Mouse (Mus musculus) stomach, embryonic 16.5 days (tissue): ENCODE data around the gene Sctr. TPM values are rescaled to one million over a fixed set of nuclear protein-coding genes. Genes with fewer than 3 reads are reported as not detected.

Experiments used
- ATAC-seq: fragments of 200-750 bp; cut with Nextera tagmentation; 2 replicates; pipeline ENCODE4 v1.8.0; 2017; ENCODE audit warnings: moderate number of reproducible peaks, moderate TSS enrichment; ENCODE audit not compliant: insufficient read depth, low FRiP score
- H3K27ac ChIP-seq: fragments of 300-500 bp; sonication (generic); 2 replicates; pipeline ENCODE4 v1.5.1; 2014; ENCODE audit warnings: low read length
- H3K27me3 ChIP-seq: fragments of 300-500 bp; sonication (generic); 2 replicates; pipeline ENCODE4 v1.6.1; 2014; ENCODE audit warnings: low read length, control low read depth, mixed read lengths; ENCODE audit not compliant: control insufficient read depth, insufficient read depth
- H3K36me3 ChIP-seq: fragments of 300-500 bp; sonication (generic); 2 replicates; pipeline ENCODE4 v1.6.1; 2014; ENCODE audit warnings: low read length; ENCODE audit not compliant: control insufficient read depth, insufficient read depth
- H3K4me1 ChIP-seq: fragments of 300-500 bp; sonication (generic); 2 replicates; pipeline ENCODE4 v1.6.1; 2014; ENCODE audit warnings: low read length, control low read depth, mixed read lengths; ENCODE audit not compliant: control insufficient read depth, insufficient read depth
- H3K4me2 ChIP-seq: fragments of 300-500 bp; sonication (generic); 2 replicates; pipeline ENCODE4 v1.6.1; 2014; ENCODE audit warnings: low read depth, low read length, mixed read lengths
- H3K4me3 ChIP-seq: fragments of 300-500 bp; sonication (generic); replicated peaks from 2 replicates; pipeline ENCODE4 v1.5.1; 2014; ENCODE audit warnings: mild to moderate bottlenecking, low read length
- H3K9ac ChIP-seq: fragments of 300-500 bp; sonication (generic); 2 replicates; pipeline ENCODE4 v1.6.1; 2014; ENCODE audit warnings: low read length
- H3K9me3 ChIP-seq: fragments of 300-500 bp; sonication (generic); replicated peaks from 2 replicates; pipeline ENCODE4 v1.6.1; 2016; ENCODE audit warnings: low read length, control low read depth; ENCODE audit not compliant: control insufficient read depth
- WGBS: fragments of 180-500 bp; shearing (Covaris S2); extraction: QIAGEN DNeasy Blood & Tissue Kit; methylation state at CpG from one replicate; pipeline ENCODE4 v1.1.7; 2014; 5-methylcytosine and 5-hydroxymethylcytosine counted together
- polyA plus RNA-seq: library from polyadenylated mRNA; unstranded; fragments of >200 nt; fragmentation: Nextera tagmentation; extraction: Ambion mirVana; gene quantifications from 2 replicates; pipeline ENCODE4 v1.2.1, GENCODE M21; 2015

Sctr gene
- polyA plus RNA-seq, 1 experiment from 2014 or later, result 1.7 TPM

DNA sequence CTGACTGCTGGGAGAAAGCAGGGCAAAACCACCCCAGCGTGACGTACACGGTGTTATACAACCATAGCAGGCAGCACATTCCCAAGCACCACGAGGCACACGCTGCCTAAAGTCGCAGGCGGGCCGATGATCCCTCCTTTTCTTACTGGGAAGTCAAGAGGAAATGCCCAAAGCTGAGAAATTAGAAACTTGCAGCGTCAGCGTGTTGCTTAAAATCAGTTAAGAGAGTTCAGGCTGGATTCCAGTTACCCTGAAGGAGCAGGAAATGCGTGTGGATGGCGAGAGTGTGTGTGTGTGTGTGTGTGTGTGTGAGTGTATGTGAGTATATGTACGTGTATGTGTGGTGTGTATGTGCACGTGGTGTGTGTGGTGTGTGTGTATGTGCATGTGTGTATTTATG, 50.4 kb downstream of the Sctr start:
- Histone ChIP-seq H3K4me2 (no peak overlapping the region), H3K4me1 (peaks cover 2% of the 10 kb centered on the region; the same call in 1 of the 2 replicates), H3K4me3 (no peak overlapping the region), H3K36me3 (no peaks in the 10 kb centered on the region), H3K9ac (no peak overlapping the region), H3K9me3 (no peaks in the 10 kb centered on the region), H3K27me3 (no peaks in the 10 kb centered on the region), H3K27ac (no peak overlapping the region)
- 50% methylated on average over 14 of the region's 14 CpGs for WGBS
- ATAC-seq, result no peak

GRCm38 (mm10) chr1:120057674-120058430, 51.2 kb downstream of the Sctr start:
- Histone ChIP-seq H3K9me3 (no peaks in the 10 kb centered on the region), H3K27me3 (no peaks in the 10 kb centered on the region), H3K4me1 (peaks cover 2% of the 10 kb centered on the region; the same call in 1 of the 2 replicates), H3K4me2 (no peak overlapping the region), H3K4me3 (no peak overlapping the region), H3K9ac (no peak overlapping the region), H3K36me3 (no peaks in the 10 kb centered on the region), H3K27ac (no peak overlapping the region)
- 57% methylated on average over 8 of the region's 8 CpGs for WGBS
- ATAC-seq, result no peak

- Histone ChIP-seq H3K4me3 (no peak overlapping the region), H3K4me2 (no peak overlapping the region), H3K27ac (no peak overlapping the region), H3K36me3 (no peaks in the 10 kb centered on the region), H3K4me1 (peaks cover 2% of the 10 kb centered on the region; the same call in 1 of the 2 replicates), H3K27me3 (no peaks in the 10 kb centered on the region), H3K9ac (no peak overlapping the region), H3K9me3 (no peaks in the 10 kb centered on the region)
- WGBS, result 73% methylated on average over 5 of the region's 5 CpGs
- no peak for ATAC-seq
Measured at GRCm38 (mm10) chr1:120060687-120061086, 54.0 kb downstream of the Sctr start.

- ATAC-seq, result no peak
- H3K9ac ChIP-seq, result no peak overlapping the region
- H3K4me3 ChIP-seq, result no peak overlapping the region
- H3K36me3 ChIP-seq, result no peaks in the 10 kb centered on the region
- H3K4me1 ChIP-seq, result peaks cover 2% of the 10 kb centered on the region; the same call in 1 of the 2 replicates
- H3K27me3 ChIP-seq, result no peaks in the 10 kb centered on the region
- H3K9me3 ChIP-seq, result no peaks in the 10 kb centered on the region
- H3K27ac ChIP-seq, result no peak overlapping the region
- 90% methylated on average over 7 of the region's 7 CpGs for WGBS
- no peak overlapping the region for H3K4me2 ChIP-seq
Measured at GRCm38 (mm10) chr1:120062231-120062630, 55.5 kb downstream of the Sctr start.

- WGBS, result 87% methylated on average over 11 of the region's 11 CpGs
- H3K9ac ChIP-seq, result no peak overlapping the region
- ATAC-seq, result no peak
- H3K4me1 ChIP-seq, result no peaks in the 10 kb centered on the region
- no peak overlapping the region for H3K4me2 ChIP-seq
- no peaks in the 10 kb centered on the region for H3K36me3 ChIP-seq
- H3K4me3 ChIP-seq, result no peak overlapping the region
- H3K27me3 ChIP-seq, result no peaks in the 10 kb centered on the region
- H3K9me3 ChIP-seq, result no peaks in the 10 kb centered on the region
- H3K27ac ChIP-seq, result no peak overlapping the region
Measured at GRCm38 (mm10) chr1:120064036-120064682, 57.5 kb downstream of the Sctr start.

GRCm38 (mm10) chr1:120066159-120066558, 59.5 kb downstream of the Sctr start:
- H3K9me3 ChIP-seq, result no peaks in the 10 kb centered on the region
- H3K4me1 ChIP-seq, result no peaks in the 10 kb centered on the region
- H3K4me2 ChIP-seq, result no peak overlapping the region
- no peak for ATAC-seq
- no peaks in the 10 kb centered on the region for H3K36me3 ChIP-seq
- H3K9ac ChIP-seq, result no peak overlapping the region
- no peak overlapping the region for H3K27ac ChIP-seq
- H3K27me3 ChIP-seq, result no peaks in the 10 kb centered on the region
- no peak overlapping the region for H3K4me3 ChIP-seq
- WGBS, result 70% methylated on average over 8 of the region's 8 CpGs

DNA sequence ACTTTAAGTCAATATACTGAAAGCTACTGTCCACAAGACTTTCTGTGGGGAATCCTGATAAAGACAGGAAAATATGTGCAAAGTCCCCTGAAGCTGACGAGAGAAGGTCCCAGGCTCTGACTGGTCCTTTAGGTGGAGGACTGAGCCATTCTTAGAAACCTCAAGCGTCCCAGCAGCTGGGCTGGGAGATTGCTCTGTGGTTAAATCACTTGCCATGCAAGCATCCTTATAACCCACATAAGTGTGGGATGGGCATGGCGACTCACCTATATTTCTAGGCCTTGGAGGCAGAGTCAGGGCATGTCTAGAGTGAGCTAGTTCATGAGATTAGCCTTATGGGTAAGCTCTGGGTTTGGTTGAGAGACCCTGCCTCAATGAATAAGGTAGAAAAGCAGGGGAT, 59.9 kb downstream of the Sctr start:
- Histone ChIP-seq H3K4me1 (no peaks in the 10 kb centered on the region), H3K27me3 (no peaks in the 10 kb centered on the region), H3K36me3 (no peaks in the 10 kb centered on the region), H3K4me3 (no peak overlapping the region), H3K27ac (no peak overlapping the region), H3K9me3 (no peaks in the 10 kb centered on the region), H3K9ac (no peak overlapping the region), H3K4me2 (no peak overlapping the region)
- no peak for ATAC-seq
- WGBS, result 74% methylated on average over 3 of the region's 3 CpGs

DNA sequence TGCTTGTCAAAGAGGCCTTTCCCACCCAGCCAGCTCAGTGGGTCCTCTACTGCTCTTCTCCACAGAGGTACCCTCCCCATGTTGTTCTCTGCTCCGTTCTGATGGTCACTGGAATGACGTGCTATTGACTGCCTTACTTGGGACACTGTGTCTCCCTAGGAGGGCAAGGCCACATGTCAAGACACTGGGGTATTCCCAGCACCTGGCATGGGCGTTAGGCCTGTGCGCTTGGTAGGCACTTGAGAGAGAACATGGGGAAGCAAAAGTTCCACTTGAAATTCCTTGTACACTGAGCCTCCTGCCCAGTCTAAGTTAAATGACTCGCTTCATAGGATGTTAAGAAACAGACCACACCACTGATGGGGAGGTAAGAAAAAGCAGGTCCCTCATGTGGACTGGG, 62.4 kb downstream of the Sctr start:
- 78% methylated on average over 5 of the region's 5 CpGs for WGBS
- Histone ChIP-seq H3K4me3 (no peak overlapping the region), H3K4me1 (peaks cover 14% of the 10 kb centered on the region), H3K36me3 (no peaks in the 10 kb centered on the region), H3K9me3 (no peaks in the 10 kb centered on the region), H3K4me2 (no peak overlapping the region), H3K9ac (no peak overlapping the region), H3K27me3 (peaks cover 6% of the 10 kb centered on the region; the same call in 1 of the 2 replicates), H3K27ac (no peak overlapping the region)
- no peak for ATAC-seq

DNA sequence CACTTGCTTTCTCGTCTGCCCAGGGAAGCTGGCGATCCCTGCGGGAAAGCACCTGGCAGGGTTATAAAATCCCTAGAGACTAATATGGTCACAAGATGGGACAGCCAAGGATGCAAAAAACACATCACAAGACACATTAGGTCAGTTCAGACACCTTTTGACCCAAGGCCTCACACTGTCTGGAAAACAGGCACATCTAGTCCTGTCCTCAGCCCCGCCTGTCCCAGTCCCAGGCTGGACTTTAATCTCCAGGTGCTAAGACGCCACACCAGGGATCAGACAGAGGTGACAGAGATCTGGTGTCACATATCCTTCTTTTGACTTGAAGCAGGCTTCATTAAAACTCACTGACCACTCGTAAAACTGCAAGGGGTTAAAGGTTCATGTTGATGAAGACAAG, 63.5 kb downstream of the Sctr start:
- Histone ChIP-seq H3K27ac (no peak overlapping the region), H3K9me3 (no peaks in the 10 kb centered on the region), H3K27me3 (peaks cover 6% of the 10 kb centered on the region; the same call in 1 of the 2 replicates), H3K4me1 (peaks cover 18% of the 10 kb centered on the region), H3K4me2 (no peak overlapping the region), H3K9ac (no peak overlapping the region), H3K36me3 (no peaks in the 10 kb centered on the region), H3K4me3 (no peak overlapping the region)
- WGBS, result 57% methylated on average over 6 of the region's 6 CpGs
- no peak for ATAC-seq
